Mouse (Mus musculus) embryo, embryonic 10.5 days (tissue): Measurements from ENCODE around the gene Grin3b.

Experiments used
- DNase-seq: peaks from one replicate; pipeline ENCODE4 v3.0.0-alpha.2; 2015; ENCODE audit warnings: low spot score

Gene Grin3b

DNA sequence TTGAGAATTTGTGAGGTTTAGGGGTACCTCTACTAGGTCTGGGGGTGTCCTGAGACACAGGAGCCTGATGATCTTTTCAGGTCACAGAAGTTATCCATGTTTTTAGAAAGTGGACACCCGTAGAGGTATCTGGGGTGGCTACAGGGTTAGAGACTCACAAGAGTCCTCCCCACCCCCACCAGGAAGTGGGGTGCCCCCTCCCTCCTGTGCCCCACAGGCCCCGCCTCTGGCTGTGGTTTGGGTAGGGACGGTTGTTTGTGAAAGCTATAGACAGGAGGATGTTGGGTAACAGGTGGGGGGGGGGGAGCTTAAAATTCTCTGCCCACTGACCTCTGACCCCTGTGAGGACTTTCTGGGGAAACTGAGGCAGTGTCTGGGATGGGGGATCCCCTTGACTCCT lies 46.8 kb downstream of the Grin3b start:
- no peak for DNase-seq

DNA sequence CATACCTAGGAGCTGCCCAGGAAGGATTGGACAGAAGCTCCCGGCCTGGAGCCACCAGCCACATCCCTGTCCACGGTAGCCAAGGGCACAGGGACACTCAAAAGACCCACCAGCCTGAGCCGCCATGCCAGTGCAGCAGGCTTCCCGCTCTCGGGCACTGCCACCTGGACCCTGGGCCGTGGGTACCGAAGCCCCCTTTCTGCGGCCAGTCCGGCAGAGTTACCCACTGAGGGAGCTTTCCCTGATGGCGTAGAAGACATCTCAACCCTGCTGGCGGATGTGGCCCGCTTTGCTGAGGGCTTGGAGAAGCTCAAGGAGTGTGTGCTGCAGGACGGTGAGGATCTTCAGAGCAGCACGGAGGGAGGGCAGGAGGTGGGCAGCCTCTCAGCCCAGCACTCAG lies 47.3 kb downstream of the Grin3b start:
- DNase-seq = no peak

DNA sequence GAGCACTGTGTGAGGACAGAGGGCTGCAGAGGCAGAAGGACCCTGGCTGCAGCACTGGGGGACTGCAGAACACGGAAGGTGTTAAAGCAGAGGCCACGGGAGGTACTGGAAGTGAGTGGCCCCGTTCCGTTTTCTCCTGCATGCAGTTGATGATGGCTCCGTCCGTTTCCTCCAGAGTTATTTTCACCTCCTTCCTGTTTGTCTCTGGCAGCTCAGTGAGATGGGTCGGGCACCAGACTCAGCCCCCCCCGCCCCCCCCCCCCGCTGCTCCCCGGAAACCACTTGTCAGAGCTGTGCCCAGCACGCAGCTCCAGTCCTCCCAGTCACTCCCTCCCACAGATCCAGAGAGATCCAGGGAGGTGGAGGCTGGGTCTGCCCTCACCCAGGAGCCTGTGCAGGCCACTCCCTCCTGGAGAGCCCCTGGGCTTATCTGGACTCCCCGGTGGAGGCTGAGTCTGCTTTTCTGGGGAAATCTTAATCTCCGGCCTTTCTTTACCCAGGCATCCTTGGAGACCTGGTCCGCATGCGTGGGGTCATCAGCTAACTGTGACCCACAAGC lies 48.3 kb downstream of the Grin3b start:
- DNase-seq = peak; percentile 46

DNA sequence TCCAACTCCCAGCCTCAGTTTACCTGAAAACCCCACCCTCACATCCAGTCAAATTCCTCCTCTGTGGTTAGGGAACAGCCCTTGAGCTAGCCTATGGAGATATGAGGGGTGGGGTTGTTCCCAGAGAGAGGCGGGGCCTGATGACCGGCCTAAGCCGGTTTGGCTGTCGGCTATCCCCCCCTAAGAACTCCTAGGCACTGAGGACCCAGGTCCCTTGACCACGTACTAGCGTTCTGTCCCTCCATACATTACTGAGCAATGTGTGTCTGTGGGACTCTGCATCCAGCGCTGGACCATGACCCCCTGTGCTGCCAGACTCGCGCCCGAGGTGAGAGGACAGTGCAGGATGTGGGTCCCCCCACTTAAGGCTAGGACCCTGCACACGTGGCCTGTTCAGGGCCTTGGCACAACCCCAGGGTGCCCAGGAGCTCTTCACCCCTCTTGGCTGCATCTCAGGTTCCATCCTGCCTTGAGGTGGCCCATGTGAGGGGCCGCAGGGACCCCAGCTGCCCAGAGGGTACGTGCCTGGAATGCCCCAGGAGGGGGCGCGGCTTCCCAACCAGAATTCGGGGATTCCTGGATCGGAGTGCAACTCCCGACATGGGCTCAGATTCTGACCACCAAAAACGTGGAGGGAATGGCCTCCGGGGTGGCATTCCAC lies 49.1 kb downstream of the Grin3b start:
- DNase-seq = peak; percentile 76

DNA sequence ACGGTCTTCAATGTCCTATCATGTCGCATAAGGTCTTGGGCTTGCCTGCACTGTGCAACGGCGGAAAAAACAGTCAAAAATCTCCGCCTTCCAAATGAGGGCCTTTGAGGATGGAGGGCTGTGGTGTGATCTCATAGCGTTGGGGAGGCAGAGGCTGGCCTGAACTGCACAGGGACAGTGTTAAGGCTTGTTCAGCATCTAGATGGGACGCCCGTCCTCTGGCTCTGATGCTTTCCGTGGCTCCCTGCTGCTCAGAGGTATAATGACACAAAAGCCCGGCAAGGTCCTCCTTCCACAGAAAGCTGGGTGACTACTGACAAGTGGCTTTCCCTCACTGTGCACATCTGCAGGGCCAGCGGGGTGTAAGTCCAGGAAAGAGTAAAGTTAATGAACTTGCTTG lies 49.7 kb downstream of the Grin3b start:
- no peak for DNase-seq

DNA sequence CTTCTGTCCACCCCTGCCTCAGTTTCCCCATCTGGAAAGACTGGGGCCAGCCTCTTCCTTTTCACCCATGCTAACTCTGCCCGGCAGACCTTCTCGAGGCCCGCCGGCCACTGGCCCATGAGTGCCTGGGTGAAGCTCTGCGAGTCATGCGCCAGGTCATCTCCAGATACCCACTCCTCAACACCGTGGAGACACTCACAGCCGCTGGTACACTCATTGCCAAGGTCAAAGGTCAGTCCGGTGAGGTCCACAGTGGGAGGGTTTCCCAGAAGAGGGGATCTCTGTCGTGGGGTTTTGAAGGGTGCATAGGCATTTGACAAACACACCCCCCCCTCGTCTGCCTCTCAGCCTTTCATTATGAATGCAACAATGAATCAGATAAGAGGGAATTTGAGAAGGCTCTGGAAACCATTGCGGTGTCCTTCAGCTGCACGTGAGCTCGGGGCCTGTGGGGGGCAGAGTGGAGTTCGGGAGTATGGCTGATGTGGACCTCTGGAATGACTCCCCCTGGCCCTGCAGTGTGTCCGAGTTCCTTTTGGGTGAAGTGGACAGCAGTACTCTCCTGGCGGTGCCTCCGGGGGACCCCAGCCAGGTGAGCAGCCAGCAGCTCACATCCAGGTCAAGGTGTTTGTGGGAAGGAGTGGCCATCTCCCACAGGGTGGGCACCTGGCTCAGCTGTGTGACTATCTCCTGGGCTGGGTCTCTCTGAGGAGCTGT lies 50.2 kb downstream of the Grin3b start:
- DNase-seq = no peak

DNA sequence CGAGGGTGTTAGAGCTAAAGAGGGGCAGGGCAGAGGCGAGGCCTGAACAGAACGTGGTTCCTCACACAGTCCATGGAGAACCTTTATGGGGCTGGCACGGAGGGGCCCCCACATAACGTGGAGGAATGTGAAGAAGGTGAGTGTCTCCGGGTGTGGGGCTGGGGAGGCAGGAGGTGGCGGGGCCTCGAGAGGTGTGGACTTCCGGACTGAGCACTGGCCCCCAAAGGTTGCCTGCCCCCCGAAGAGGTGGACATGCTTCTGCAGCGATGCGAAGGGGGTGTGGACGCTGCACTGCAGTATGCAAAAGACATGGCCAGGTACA lies 50.8 kb downstream of the Grin3b start:
- DNase-seq = no peak

DNA sequence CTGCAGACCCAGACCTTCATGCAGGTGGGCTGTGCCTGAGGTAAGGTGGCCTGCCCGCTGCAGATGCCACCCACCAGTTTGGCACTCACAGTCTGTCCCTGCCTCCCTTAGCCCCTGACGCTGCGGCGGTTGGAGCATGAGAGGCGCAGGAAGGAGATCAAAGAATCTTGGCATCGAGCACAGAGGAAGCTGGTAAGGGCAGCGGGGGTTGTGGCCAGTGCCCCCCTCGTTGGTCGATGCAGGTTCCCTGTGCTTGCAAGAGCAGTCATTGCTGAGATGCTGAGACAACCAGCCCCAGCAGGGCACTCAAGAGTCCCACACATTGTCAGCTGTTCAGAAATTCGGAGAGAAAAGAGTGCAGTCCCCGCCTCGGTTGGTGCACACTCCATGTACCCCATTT lies 51.6 kb downstream of the Grin3b start:
- no peak for DNase-seq

DNA sequence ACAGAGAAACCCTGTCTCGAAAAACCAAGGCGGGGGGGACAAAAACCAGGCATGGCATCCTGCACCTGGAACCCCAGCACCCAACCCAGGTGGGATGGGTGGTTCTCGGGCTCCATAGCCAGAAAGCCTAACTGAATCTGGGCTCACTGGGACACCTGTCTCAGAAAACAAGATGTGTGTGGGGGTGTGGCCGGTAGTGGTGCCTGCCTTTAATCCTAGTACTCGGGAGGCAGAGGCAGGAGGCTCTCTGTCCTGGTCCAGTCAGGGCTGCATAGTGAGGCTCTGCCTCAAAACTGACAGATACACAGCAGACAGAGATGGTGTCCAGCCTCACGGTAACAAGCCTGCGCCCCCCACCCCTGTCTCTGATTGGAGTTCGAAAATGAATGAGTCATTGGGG lies 52.3 kb downstream of the Grin3b start:
- DNase-seq = no peak

DNA sequence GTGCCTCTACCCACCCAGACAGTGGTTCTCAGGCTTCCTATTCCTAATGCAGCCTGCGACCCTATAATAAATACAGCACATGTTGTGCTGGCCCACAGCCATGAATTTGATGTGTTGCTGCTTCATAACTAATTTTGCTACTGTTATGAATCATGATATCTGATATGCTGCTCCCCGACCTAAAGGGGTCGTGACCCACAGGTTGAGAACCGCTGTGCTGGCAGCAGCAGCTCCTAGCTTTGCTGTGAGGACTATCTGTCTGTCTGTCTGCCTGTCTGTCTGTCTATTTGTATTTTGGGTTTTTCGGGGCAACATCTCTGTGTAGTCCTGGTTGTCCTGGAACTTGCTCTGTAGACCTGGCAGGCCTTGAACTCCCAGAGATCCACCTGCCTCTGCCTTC lies 53.2 kb downstream of the Grin3b start:
- no peak for DNase-seq

DNA sequence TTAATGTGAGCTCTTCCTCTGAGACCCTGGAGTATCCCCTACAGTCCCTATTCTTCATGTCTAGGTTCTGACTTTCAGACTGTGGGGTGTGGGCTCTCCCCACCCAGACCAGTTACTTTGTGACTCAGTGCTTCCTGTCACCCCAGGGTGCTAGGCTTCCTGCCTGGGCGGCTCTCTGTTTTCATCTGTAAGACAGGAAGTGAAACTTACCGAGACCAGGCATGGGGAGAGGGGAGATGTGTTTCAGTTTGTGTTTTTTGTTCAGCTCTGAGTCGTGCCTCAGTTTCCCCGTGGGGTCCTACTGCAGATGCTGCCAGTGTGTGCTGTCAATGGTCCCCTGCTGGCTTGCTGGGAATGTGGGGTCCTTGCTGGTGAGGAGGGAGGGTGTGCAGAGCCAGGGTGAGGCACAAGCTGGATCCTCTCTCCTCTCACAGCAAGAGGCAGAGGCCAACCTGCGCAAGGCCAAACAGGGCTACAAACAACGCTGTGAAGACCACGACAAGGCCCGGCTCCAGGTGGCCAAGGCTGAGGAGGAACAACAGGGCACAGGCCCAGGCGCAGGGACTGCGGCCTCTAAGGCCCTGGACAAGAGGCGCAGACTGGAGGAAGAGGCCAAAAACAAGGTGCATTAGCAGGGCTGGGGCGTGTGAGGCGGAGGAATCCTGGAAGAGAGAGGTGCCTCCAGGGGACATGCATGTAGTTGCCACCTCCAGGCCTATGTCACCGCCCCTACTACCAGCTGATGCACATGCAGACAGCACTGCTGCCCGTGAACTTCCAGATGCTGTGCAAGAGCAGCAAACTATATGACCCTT lies 53.9 kb downstream of the Grin3b start:
- no peak for DNase-seq

DNA sequence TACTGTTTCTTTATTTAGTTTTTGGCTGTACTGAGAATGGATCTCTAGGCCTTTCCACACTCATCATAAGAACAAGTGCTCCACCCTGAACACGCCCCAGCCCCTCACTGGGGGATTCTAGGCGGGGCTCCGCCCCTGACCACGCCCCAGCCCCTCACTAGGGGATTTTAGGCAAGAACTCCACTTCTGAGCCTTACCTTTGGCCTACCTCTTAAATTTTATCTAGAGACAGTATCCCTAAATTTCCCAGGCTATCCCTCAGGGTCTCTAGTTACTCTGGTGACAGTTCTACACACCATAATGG lies 54.5 kb downstream of the Grin3b start:
- DNase-seq = no peak

DNA sequence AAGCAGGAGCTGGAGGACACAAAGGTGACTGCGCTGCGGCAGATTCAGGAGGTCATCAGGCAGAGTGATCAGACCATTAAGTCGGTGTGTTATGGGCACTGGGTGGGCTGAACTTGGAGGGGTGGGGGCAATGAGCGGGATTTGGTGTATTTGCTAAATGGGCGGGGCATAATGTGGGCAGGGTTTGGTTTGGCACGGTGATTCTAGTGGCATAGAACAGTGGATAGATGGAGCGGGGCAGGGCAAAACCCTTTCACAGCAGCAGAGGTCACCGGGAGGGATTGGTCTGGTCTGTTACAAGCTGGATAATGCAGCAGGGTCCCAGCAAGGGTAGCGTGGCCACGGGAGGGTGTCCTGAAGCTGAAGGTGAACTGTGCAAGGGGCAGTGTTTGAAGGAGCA lies 54.9 kb downstream of the Grin3b start:
- DNase-seq = no peak

DNA sequence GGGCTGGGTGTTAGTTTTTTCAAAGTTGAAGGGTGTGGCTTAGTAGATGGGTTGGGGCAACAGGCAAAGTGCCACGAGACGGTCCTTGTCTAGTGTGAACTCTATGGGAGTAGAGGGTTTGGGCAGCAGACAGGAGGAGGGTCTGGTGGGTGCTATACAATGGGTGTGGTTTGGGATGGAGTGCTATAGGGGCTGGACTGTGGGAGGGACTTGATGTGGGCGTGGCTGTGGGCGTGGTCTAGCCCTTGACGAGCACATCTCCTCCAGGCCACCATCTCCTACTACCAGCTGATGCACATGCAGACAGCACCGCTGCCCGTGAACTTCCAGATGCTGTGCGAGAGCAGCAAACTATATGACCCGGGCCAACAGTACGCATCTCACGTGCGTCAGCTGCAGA lies 55.4 kb downstream of the Grin3b start:
- DNase-seq = peak; percentile 42
